Mouse (Mus musculus) urinary bladder, adult 2 months (tissue): ENCODE measurements at regions not wholly inside any gene's neighbourhood (a gene's known extent, or its start where the extent isn't known, plus 50 kb on each side); places are given as distances from the start of the nearest gene placed in this dataset.

Experiments used
- DNase-seq: peaks from one replicate; pipeline ENCODE4 v3.0.0; 2022; ENCODE audit warnings: low spot score

DNA sequence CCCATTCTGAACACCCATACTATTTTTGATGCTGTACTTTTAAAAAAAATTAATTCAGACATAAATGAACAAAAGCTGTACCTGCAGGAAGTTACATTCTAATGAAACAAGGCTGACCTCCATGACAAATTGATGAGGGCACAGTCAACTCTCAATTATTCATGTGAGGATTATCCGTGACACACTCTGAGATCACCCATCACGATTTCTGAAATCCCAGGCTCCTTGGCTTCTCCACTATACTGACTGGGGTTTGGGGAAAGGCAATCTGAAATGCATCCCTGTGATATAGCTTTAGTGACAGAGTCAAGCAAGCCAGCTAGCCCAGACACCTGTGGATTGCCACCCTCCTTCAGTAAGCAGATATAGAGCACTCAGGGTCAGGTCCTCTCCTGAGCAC lies 320.9 kb upstream of the Arid1b start:
- no peak for DNase-seq

DNA sequence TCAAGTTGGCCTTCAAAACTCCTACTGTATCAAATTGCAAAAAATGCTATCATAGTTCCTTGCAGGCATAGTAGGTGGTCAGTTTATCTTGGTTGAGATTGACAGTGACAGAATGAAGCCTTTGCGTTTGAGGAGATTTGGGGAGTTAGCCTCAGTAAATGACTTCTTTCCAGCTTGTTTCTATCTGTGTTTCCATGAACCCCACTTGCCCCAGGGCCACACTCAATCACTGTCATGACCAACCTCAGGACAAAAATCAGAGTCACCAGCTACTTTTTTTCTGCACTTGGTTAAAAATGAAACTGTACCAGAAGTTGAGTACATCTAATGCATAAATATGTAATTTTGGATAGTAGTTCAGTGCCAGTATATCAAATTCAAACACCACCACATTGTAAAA lies 287.7 kb upstream of the Arid1b start:
- DNase-seq: no peak

DNA sequence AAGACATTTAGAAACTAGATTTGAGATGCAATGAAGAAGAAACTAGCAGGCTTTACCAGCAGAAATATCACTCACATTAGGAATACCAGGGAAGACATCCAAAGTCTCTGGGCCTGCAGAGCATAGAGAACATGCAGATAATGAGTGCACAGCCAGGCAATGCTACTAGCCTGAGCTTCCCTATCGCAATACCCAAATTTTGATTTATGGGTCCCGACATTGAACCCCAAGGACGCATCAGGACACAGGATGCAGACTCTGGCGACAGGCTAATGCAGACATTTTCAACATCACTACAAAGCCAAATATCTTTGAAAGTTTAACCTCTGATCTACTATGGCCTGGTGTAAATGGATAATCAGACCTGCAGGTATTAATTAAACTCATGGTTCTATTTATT lies 273.1 kb upstream of the Arid1b start:
- DNase-seq: no peak

DNA sequence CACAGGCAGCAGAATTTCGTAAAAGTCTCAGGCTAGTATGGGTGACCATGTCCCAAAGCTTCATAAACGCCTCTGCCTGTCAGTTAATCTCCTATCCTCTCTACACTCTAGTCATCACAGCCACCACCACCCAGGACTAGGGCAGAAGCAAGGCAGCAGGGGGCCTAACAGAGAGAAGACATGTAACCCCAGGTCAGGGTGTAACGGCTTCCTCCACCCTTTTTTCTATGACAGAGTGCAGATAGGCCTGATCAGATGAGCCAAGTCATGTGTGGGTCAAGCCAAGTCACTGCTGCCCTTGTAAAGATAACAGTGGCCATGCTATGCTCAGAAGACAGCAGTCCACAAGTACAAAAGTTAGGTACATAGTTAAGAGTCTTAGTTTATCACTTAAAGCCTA lies 270.1 kb upstream of the Arid1b start:
- DNase-seq: no peak

DNA sequence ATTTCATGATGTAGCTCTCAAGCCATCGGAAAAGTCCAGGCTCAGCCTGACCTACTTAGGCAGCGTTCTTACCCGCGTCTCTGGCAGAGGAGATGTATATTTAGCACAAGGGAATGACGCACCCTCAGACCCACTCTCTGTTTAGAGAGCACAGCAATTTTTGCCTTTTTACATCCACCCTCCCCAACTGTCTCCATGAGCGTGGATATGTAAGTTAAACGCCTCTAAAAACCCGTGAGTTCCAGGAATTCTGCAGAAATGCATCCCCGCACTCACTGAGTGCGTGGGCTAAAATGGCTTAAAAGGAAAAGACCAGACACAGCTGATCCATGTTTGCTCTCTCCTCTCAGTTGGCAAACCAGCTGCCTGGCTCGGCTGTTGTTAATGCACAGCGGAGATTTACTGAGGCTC lies 267.8 kb upstream of the Arid1b start:
- DNase-seq: no peak

GRCm38 (mm10) chr17:4734412-4734881 lies 259.7 kb upstream of the Arid1b start:
- no peak for DNase-seq

DNA sequence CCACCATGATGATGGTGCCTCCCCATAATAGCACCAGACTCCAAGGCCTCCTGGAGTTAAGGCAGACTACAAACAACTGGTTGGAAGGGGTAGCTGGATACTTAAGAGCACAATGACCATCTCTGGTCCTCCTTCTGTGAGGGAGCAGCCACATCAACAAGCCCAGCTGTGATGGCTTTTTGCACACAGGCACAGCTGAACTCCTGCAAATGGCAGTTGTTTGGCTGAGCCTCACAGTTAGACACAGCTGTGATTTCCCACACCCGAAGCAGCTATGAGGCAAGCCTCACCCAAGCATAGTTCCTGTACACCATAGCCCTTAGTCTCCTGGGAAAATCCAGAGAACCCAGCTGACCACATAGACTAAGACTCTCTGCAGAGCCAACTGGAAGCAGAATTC lies 258.9 kb upstream of the Arid1b start:
- no peak for DNase-seq

DNA sequence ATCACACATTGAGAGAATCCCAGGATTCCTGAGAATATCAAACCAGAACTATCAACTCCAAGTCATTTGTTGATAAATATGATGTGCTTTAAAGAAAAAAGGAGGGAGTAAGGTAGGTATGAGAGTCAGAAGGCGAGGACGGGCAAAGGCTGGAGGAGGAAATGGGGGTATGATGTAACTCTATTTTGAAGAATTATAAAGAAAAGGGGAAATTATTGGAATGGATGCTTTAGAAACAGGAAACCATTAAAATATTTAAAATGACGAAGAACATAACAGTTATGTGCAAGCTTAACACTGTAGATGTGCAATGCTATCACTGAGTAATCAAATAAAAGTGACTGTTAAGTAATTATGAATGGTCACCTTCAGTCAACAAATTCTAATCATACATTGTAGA lies 257.4 kb upstream of the Arid1b start:
- DNase-seq: no peak

GRCm38 (mm10) chr17:4738717-4739485 lies 255.2 kb upstream of the Arid1b start:
- no peak for DNase-seq

GRCm38 (mm10) chr17:4740784-4741183 lies 253.3 kb upstream of the Arid1b start:
- no peak for DNase-seq

DNA sequence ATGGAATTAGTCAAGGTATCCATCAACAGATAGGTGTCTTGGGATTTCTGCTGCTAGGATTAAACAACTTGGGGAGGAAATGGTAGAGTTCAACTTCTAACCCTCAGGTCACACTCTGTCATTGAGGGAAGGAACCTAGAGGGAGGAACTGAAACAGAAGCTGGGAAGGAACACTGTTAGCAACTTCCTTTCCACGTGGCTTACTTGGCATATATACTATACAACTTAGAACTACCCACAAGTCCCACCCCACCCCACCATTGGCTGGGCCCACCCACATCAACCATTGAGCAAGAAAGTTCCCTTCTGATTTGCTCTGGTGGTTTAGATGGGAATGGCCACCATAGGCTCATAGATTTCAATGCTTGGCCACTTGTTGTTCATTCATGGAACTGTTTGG lies 251.8 kb upstream of the Arid1b start:
- no peak for DNase-seq

DNA sequence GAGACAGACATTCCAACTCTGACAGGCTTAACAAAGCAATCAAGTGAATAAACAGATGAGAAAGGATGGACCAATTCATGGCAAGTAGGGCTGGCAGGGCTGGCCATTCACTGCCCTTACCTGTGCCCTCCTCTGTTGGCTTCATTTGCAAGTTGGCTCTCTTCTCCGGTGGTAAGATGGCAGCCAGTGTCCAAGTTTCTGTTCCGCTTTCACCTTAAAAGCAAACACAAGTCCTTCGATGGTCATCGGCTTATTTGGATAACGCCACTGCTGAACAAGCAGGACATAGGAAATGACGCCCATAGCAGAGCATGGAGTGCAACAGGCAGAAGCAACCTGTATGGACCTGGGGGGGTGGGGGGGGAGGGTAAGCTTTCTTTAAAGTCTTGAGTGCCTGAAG lies 231.2 kb upstream of the Arid1b start:
- DNase-seq: no peak

GRCm38 (mm10) chr17:4765723-4766122 lies 228.4 kb upstream of the Arid1b start:
- DNase-seq: no peak

- DNase-seq: no peak
Observed at GRCm38 (mm10) chr17:4767947-4768522, 226.1 kb upstream of the Arid1b start.

DNA sequence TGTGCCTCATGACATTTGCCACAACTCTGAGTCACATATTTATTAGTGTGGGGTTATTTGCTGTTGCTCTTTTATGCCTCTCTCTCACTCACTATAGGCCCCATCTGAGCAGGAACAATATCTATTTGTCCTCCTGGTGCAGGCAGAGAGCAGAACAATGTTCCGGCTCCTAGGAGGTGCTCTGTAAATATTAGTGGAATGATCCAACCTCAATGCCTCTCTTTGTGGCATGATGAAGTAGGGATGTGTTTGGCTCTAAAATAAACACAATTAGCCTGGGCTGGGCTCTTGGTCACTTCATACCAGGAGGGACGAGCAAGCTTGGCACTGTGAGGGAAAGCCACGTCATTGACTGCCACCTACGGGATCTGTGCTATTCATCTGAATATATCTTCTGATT lies 224.8 kb upstream of the Arid1b start:
- no peak for DNase-seq

DNA sequence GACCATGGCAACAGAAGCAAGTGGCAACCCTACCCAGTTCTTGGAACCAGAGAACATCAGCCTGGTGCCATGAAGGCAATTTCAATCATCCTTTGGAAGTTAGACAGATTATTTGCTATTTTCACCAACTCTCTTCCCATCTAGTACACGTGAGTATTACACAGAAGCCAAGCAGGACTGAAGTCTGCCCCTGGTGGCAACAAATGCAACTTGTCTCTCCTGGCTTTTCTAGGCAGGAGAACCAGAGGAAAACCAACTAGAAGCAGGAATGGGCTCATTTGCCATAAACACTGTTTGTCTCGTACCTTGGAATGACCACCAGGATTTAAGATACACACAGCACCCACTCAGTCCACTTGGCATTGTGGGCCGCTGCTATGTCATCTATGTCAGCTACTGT lies 224.1 kb upstream of the Arid1b start:
- no peak for DNase-seq

GRCm38 (mm10) chr17:4778161-4778560 lies 216.0 kb upstream of the Arid1b start:
- DNase-seq: peak; percentile 54

- no peak for DNase-seq
Observed at GRCm38 (mm10) chr17:4779017-4779416, 215.1 kb upstream of the Arid1b start.

GRCm38 (mm10) chr17:4781586-4781985 lies 212.5 kb upstream of the Arid1b start:
- DNase-seq: no peak

DNA sequence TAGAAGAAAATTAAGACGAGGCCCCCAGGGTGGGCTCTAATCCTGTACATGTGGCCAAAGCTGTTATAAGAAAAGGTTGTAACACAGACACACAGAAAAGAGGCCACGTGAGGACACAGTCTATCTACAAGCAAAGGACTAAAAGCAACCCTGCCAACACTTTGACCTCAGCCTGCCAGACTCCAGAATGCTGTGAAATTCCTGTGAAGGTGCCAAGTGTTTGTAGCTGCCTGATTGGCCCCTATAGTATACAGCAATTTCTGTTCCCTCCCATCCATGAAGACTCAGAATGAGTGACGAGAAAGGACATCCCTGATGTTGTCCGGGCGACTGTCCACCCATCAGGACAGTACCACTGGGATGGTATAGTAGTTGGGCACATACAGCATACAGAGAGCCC lies 209.8 kb upstream of the Arid1b start:
- no peak for DNase-seq

DNA sequence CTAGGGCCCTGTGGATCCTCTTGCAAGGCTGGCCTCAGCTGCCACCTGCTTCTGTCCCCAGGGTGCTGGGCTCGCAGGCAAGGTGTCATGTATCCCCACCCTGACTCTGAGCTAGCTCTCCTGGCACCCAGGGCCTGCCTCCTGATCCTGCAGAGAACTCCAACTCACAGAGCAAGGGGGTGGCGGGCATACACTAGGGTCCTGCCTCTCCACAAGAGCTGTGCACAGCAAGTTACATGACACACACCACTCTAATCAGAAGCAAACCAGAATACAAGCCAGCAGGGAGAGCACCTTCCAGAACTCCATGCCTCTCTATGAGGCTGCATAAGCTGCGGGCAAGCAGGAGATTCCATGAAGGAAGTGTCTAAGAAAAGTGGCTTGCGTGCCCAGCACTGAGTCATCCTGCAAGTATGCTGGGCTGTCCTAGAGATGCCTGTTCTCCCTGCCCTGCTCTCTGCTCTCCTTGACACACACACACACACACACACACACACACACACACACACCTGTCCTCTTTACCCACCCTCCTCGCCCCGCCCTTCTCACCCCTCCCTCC lies 208.8 kb upstream of the Arid1b start:
- DNase-seq: peak; percentile 31

DNA sequence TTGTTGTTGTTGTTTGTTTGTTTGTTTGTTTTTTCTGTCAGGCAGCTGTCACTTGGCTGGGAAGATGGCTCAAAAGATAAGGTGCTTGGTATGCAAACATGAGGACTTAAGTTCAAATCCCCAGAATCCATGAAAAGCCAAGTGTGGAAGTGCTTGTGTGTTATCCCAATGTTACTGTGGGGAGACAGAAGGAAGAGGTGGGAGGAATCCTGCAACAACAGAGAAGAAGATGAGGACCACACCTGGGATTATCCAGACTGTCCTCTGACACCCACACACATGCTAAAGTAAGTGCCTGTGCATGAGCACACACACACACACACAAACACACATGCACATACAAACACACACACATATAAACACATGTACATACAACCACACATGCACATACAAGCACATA lies 207.6 kb upstream of the Arid1b start:
- DNase-seq: no peak

DNA sequence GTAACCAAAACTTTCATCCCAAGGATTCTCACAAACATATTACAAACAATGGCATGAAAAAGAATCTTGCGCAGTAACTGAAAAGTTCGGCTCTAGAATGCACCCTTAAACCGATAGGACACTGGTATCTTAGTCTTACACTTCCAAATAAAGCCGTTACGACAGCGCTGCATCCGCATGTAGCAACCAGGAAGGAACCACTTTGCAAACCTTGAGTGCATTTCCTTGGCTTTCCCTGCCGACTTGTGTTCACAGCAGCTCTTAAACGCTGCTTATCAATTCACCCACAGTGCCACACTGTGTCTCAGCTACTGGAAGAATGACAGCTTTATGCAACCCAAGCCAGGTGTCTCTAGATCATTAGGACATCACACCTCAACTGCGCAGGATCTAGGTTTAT lies 202.3 kb upstream of the Arid1b start:
- DNase-seq: no peak
